Comparison of ENCODE assay signal across 1 mouse cellular context in genomic region chr7:127139562-127139961, GRCm38 (mm10).
A peak's percentile ranks its signal among the peaks of the same experiment; 100 is the strongest.
TF ChIP-seq lines count a peak whose summit lies in the region.

No protein-coding gene starts in this region.

TF ChIP-seq in CH12.LX, 34 proteins besides CTCF, POLR2A, EP300 and RAD21:
- TF ChIP-seq ZKSCAN1 (IDR thresholded peaks at IDR 0.05; ENCODE audit: borderline replicate concordance, low read depth, low read length) (peak; percentile 21; the same call in 1 of the 2 replicates), KAT2A (IDR thresholded peaks at IDR 0.05; ENCODE audit: insufficient replicate concordance, low read length) (no peak), NRF1 (IDR thresholded peaks at IDR 0.05; ENCODE audit: low read depth, low read length) (no peak), MEF2A (IDR thresholded peaks at IDR 0.05; ENCODE audit: borderline replicate concordance, low read depth, low read length) (no peak)
